Mouse (Mus musculus) cerebellum, adult 8-10 months (tissue): ENCODE data around the gene Ccser2.

Source experiments
- DNase-seq: peaks from one replicate; pipeline ENCODE4 v3.0.0; 2022

Gene Ccser2

DNA sequence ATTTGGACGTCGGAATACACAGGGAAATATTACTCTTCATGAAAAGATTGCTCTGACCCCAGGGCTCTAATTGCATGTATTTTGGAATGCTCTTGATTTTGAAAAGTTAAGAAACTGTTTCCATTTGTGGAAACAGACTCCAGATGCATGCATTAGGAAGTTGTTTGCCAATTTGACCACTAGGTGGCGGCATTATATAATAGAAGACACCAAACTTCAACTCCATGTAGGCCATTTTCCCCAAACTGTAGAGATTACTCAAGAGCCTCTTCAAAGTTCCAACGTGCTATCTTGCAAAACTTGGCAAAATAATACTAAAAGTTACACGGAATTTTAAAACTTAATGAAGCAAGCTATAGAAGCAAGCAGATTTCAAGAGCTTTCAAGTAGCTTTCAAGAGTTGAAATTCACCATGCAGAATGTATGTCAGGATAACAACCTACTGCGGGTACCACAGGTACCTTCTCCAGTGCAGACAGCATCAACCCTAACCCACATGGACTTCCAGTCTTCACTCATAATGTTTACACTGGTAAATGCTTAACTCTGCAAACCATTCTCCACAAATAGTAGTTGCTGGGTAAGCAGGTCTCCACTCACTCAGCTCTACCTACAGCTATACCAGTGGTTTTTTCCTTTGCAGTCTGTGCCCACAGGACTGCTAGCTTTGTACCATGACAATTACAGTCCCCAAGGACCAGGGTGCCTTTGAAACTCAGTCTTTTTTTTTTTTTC, 101.4 kb downstream of the Ccser2 start:
- DNase-seq: peak; percentile 54

DNA sequence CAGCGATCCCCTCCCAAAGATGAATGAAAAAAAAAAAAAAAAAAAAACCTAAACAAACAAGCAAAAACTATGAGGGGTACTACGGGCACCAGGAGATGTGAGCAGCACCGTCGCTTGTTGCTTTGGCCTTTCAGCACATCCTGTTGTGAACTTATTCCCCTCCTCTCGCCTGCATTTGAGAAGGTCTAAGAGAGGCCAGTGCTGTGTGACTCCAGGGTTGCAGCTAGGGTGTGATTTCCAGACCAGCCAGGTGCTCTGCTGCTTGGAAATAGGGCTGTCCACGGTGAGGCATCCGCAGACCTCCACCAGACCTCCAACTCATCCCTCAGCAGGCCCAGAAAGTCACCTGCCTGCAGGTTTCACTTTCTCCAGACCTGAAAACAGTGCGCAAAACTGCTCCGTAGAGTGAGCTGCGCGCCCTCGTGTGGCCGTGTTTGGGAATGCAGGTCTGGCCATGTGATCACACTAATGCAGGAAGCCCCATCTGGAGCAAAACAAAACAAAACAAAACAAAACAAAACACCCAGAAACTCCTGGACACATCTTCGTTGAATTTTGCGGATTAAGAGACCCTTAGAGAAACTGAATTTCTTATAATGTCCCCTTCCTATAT, 104.6 kb downstream of the Ccser2 start:
- peak; percentile 81 for DNase-seq

DNA sequence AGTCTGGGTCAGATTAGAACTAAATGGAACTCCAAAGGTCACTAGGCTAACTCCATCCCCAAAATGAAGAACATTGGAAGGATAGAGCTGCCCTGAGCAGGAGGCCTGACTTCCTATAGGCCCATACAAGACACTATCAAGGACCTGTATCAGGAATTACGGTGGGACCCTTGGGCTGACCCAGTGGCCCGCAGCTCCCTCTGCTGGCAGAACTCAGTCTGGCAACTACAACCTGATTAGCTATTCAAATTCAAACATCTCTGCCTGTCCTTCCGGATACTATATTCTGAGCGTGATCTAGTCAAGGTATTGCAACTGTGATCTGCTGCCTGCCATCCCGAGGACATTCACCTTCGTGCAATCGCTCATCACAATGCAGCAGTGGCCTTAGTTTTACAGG, 106.2 kb downstream of the Ccser2 start:
- peak; percentile 14 for DNase-seq

DNA sequence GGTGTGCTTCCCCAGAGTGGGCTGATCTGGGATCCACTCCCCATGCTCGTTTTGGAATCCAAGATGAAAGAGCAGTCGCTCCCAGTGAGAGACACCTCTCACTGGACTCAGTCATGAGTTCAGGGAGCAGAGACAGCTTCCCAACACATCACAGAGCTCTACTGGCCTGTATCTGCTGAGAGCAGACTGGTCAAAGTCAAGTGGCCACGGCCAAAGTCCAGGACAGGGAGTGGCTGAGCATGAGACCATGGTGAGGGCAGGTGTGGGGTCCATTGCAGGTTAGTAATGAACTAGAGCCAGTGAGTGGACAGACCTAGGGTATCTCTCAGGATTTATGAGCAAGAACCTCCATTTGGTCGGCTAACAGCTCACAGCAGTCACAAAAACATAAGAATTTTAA, 109.6 kb downstream of the Ccser2 start:
- DNase-seq: no peak

DNA sequence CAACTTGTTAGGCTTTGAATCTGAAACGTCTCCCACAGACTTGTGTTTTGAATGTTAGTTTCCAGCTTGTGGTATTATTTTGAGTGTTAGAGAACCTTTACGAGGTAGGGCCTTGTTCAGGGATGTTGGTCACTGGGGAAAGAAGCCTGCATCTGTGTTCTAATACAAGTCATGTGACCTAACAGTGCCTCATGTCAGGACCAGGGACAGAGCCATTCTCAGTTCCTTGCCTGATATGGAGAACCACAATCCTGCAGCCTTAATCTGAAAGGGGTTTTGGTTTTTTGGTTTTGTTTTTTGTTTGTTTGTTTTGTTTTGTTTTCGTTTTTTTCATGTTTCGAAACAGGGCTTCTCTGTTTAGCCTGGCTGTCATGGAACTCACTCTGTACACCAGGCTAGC, 115.6 kb downstream of the Ccser2 start:
- no peak for DNase-seq

DNA sequence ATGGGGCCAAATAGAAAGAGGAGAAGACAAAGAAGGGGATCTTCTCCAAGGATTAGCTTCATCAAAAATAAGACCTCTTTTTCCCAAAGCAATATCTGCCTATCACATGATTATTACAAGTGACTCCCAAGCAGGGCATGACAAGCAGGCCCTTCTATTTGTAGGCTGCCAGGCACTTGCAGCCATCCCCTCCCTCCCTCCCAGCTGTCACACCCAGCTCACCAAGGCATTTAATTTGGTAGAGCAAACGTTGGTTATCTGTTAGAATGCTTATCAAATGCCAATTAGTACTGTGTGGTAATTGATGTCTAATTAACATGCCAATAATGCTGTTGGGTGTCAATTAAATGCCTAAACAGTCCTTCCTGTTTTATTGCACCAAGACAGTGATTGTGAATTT, 119.7 kb downstream of the Ccser2 start:
- no peak for DNase-seq
